Mouse (Mus musculus) small intestine, adult 2 months (tissue): Measurements from ENCODE around the gene Xndc1. TPM values are rescaled to one million over a fixed set of nuclear protein-coding genes. Genes with fewer than 3 reads are reported as not detected.
A peak's percentile ranks its signal among the peaks of the same experiment; 100 is the strongest.
"Not testable (repeated sequence)": the region's sequence is repeated elsewhere in the genome, so short reads cannot be mapped to it uniquely, and the experiment has no call there.

Experiments used
- H3K27ac ChIP-seq: fragments of 200-500 bp; 2 replicates; pipeline ENCODE4 v1.5.1; 2012; ENCODE audit warnings: low read depth, low read length, control low read depth, inconsistent platforms; ENCODE audit not compliant: insufficient read depth
- H3K27me3 ChIP-seq: fragments of 200-500 bp; 2 replicates; pipeline ENCODE4 v1.6.1; 2012; ENCODE audit warnings: mild to moderate bottlenecking, moderate library complexity, low read length, inconsistent platforms; ENCODE audit not compliant: control insufficient read depth, insufficient read depth
- H3K36me3 ChIP-seq: fragments of 200-500 bp; 2 replicates; pipeline ENCODE4 v1.6.1; 2012; ENCODE audit warnings: mild to moderate bottlenecking, low read length, control low read depth, inconsistent platforms; ENCODE audit not compliant: control insufficient read depth, insufficient read depth
- H3K4me1 ChIP-seq: fragments of 200-500 bp; 2 replicates; pipeline ENCODE4 v1.6.1; 2012; ENCODE audit warnings: low read length, inconsistent platforms, mixed read lengths; ENCODE audit not compliant: control insufficient read depth, insufficient read depth, insufficient read length
- H3K4me3 ChIP-seq: fragments of 200-500 bp; 2 replicates; pipeline ENCODE4 v1.5.1; 2012; ENCODE audit warnings: low read depth, mild to moderate bottlenecking, control low read depth, inconsistent platforms, low read length, moderate library complexity
- CTCF ChIP-seq: fragments of 200-500 bp; IDR thresholded peaks from 2 replicates; pipeline ENCODE4 v1.5.1; 2012; ENCODE audit warnings: low read depth, mild to moderate bottlenecking, control low read depth, inconsistent platforms, low read length, moderate library complexity, mixed read lengths; ENCODE audit not compliant: insufficient replicate concordance, insufficient read length; ENCODE audit errors: extremely low read depth
- POLR2A ChIP-seq: fragments of 200-500 bp; IDR thresholded peaks from 2 replicates; pipeline ENCODE4 v1.6.1; 2012; ENCODE audit warnings: low read depth, mild to moderate bottlenecking, control low read depth, inconsistent platforms, low read length, moderate library complexity
- WGBS: fragments of 180-500 bp; shearing (Covaris S2); methylation state at CpG from one replicate; pipeline ENCODE4 v1.1.7; 2018; 5-methylcytosine and 5-hydroxymethylcytosine counted together
- polyA plus RNA-seq: library from polyadenylated mRNA; depleted of rRNA; stranded (reverse); fragments of >200 nt; gene quantifications from 2 replicates; pipeline ENCODE4 v1.2.3, GENCODE M21; 2012

Gene Xndc1
- polyA plus RNA-seq, 1 experiment = 8.3 TPM

GRCm38 (mm10) chr7:102023821-102024220 lies 41.5 kb upstream of the Xndc1 start:
- TF ChIP-seq CTCF (no peak), POLR2A (no peak)
- Histone ChIP-seq H3K4me3 (no peak overlapping the region), H3K27me3 (no peaks in the 10 kb centered on the region), H3K4me1 (no peaks in the 10 kb centered on the region), H3K36me3 (peaks cover 51% of the 10 kb centered on the region), H3K27ac (no peak overlapping the region)
- 95% methylated on average over 9 of the region's 9 CpGs for WGBS

GRCm38 (mm10) chr7:102025187-102026119 lies 39.9 kb upstream of the Xndc1 start:
- TF ChIP-seq POLR2A = no peak
- no peak for TF ChIP-seq CTCF
- no peaks in the 10 kb centered on the region for H3K27me3 ChIP-seq
- WGBS = 78% methylated on average over 2 of the region's 2 CpGs
- peaks cover 50% of the 10 kb centered on the region for H3K36me3 ChIP-seq
- no peak overlapping the region for H3K4me3 ChIP-seq
- 0 out of 2 replicates have a peak overlapping the region, but pooled peaks have one; percentile 8 for H3K27ac ChIP-seq
- no peaks in the 10 kb centered on the region for H3K4me1 ChIP-seq

- H3K27me3 ChIP-seq = no peaks in the 10 kb centered on the region
- no peak overlapping the region for H3K4me3 ChIP-seq
- peaks cover 54% of the 10 kb centered on the region for H3K36me3 ChIP-seq
- WGBS = 92% methylated on average over 1 of the region's 1 CpGs
- no peak overlapping the region for H3K27ac ChIP-seq
- no peaks in the 10 kb centered on the region for H3K4me1 ChIP-seq
- TF ChIP-seq CTCF = no peak
- no peak for TF ChIP-seq POLR2A
Measured at GRCm38 (mm10) chr7:102034904-102035303, 30.4 kb upstream of the Xndc1 start.

GRCm38 (mm10) chr7:102035534-102035933 lies 29.8 kb upstream of the Xndc1 start:
- H3K4me1 ChIP-seq = no peaks in the 10 kb centered on the region
- no peak overlapping the region for H3K27ac ChIP-seq
- 74% methylated on average over 2 of the region's 2 CpGs for WGBS
- H3K27me3 ChIP-seq = no peaks in the 10 kb centered on the region
- no peak overlapping the region for H3K4me3 ChIP-seq
- TF ChIP-seq CTCF = no peak
- no peak for TF ChIP-seq POLR2A
- peaks cover 52% of the 10 kb centered on the region for H3K36me3 ChIP-seq

- Histone ChIP-seq H3K36me3 (peaks cover 56% of the 10 kb centered on the region), H3K4me1 (no peaks in the 10 kb centered on the region), H3K4me3 (no peak overlapping the region), H3K27me3 (no peaks in the 10 kb centered on the region), H3K27ac (no peak overlapping the region)
- WGBS = 96% methylated on average over 3 of the region's 3 CpGs
- TF ChIP-seq CTCF = no peak
- no peak for TF ChIP-seq POLR2A
Measured at GRCm38 (mm10) chr7:102037318-102037717, 28.0 kb upstream of the Xndc1 start.

DNA sequence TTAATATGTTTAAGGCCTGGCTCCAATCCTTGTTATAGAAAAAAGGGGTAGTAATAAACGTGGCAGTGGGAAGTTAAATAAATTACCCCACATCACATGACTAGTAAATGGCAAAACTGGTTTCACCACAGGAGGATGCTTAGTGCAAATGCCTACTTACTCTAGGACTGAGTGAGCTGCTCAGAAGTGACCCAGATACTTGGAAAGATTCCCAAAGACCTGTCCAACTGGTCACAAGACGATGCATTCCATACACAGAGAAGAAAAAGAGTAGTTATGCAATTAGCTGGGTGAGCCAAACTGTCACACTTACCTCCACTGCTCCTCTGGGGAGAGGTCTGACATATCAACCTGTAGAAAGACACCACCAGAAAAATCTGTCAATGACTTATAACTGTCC lies 23.0 kb upstream of the Xndc1 start:
- Histone ChIP-seq H3K4me1 (no peaks in the 10 kb centered on the region), H3K27me3 (no peaks in the 10 kb centered on the region), H3K36me3 (peaks cover 26% of the 10 kb centered on the region), H3K4me3 (no peak overlapping the region), H3K27ac (no peak overlapping the region)
- TF ChIP-seq CTCF (no peak), POLR2A (no peak)
- 36% methylated on average over 2 of the region's 2 CpGs for WGBS

GRCm38 (mm10) chr7:102048524-102048923 lies 16.8 kb upstream of the Xndc1 start:
- H3K27ac ChIP-seq = not testable (repeated sequence)

More at GRCm38 (mm10) chr7:102048524-102048923, 16.8 kb upstream of the Xndc1 start:
- H3K4me3 ChIP-seq, H3K36me3 ChIP-seq, H3K4me1 ChIP-seq, H3K27me3 ChIP-seq: not testable (repeated sequence)
